Mouse (Mus musculus) megakaryocyte, embryonic 14.5 days (primary cell): ENCODE results near the gene Gnas.

Experiments
- FLI1 ChIP-seq: IDR thresholded peaks from 2 replicates; pipeline ENCODE4 v1.6.1; 2012; ENCODE audit warnings: low read length, inconsistent platforms, mixed read lengths
- GATA1 ChIP-seq: IDR thresholded peaks from 3 replicates; pipeline ENCODE4 v1.6.1; 2012; ENCODE audit warnings: mixed read lengths, low read length, inconsistent platforms, borderline replicate concordance

DNA sequence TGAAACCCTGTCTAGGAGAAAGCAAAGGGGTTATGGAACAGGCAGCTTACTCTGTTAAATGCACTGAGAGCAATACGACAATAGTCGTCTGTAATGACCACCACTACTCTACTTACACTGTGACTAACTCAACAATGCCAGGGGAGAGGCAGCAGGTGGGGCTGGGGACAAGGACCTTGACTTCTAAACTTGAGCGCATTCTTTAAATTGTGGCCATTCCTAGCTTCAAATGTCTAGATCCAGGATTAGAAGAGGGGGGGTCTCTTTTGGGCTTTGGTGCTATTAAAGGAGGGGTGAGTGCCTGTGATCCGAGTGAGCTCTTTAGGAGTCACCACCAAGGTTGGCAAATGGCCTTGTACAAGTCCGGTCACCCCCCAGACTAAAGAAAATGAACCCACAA, 11.0 kb upstream of the Gnas start:
- no peak for TF ChIP-seq GATA1
- TF ChIP-seq FLI1, result no peak
